Mouse (Mus musculus) CD4-positive, CD25-positive, alpha-beta regulatory T cell, adult 2 months (primary cell): ENCODE measurements around the gene Tcf19.
"Not testable (repeated sequence)": the region's sequence is repeated elsewhere in the genome, so short reads cannot be mapped to it uniquely, and the experiment has no call there.

Source experiments
- DNase-seq: peaks from one replicate; pipeline ENCODE4 v3.0.0-alpha.2; 2012; ENCODE audit warnings: low read depth, low spot score

The Tcf19 gene

DNA sequence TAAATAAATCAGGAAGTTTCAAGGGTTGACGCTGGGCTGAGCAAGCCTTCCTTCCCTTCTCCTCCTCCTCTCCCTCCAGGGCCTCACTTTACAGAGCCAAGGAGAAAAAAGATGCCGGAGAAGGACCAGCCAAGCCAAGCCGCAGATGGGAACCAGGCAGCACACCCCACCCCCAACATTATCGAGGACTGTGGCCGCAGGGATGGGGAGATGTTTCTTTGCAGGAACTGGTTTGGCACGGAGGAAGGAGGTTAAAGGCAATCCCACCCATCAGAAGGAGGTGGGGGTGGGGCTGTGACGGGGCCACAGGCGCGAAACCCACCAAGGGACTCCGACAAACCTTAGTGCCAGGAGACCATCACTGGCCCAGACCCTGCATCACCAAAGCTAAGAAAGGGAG lies 29.9 kb downstream of the Tcf19 start:
- no peak for DNase-seq

DNA sequence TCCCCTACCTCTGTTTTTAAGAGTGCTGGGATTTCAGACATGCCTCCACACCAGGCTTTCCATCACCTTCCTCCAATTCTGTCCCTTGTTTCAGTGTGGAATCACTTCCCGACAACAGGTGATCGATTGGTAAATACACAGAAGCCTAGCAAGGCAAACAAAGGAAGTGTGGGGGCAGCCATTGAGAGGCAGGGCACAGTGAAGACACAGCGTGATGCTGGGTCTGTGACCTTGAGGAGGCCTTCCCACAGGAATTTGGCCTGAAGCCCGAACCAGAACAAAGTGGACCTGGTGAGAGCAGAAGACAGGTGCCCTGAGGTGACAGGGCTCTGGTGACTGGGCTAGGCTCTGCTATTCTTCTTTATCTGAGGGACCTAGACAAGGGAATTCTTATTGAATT lies 30.9 kb downstream of the Tcf19 start:
- DNase-seq, result no peak

DNA sequence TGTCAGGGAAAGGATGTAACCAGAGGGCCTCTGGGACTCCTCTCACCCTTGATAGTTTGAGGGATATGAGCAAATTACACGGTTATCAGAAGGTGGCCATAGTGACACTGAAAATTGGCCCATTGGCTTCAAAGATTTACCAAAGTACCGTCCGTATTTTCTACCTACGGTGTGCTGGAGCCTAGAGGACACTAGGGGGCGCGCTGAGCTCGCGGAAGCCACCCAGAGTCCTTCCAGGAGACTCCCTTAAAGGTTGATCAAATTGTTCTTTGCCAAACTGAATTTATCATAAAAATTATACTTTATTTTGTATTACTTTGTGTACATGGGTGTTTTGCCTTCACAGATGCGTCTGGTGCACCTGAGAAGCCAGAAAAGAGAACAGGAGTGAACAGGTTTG lies 32.6 kb downstream of the Tcf19 start:
- DNase-seq, result peak; percentile 85

DNA sequence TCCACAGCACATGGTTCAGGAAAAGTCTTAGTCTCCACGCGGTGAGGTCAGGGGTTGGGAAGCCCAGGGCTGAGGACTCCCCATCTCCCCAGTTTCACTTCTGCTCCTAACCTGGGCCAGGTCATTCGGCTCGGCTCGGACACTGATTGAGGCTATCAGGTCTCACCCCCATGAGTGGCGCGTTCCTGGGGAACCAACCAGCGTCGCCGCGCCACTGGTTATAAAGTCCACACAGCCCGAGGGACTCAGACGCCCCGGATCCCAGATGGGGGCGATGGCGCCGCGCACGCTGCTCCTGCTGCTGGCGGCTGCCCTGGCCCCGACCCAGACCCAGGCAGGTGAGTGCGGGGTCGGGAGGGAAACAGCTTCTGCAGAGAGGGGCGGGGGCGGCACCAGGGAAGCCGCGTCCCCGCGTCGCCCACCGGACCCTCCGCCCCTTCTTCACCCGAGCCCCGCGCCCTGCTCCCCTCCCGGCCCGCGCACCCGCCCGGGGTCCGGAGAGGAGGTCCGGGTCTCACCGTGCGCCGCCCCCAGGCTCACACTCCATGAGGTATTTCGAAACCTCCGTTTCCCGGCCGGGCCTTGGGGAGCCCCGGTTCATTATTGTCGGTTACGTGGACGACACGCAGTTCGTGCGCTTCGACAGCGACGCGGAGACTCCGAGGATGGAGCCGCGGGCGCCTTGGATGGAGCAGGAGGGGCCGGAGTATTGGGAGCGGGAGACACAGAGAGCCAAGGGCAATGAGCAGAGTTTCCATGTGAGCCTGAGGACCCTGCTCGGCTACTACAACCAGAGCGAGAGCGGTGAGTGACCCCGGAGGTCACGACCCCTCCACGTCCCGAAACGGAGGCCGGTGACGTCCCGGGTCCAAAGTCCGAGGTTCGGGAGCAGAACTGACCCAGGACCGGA lies 46.5 kb downstream of the Tcf19 start, which contains the start of gene H2-Q10:
TSS of gene H2-Q10 (plus strand) at position 248 of the 910 bp plus-strand sequence.
- DNase-seq, result peak; percentile 35

DNA sequence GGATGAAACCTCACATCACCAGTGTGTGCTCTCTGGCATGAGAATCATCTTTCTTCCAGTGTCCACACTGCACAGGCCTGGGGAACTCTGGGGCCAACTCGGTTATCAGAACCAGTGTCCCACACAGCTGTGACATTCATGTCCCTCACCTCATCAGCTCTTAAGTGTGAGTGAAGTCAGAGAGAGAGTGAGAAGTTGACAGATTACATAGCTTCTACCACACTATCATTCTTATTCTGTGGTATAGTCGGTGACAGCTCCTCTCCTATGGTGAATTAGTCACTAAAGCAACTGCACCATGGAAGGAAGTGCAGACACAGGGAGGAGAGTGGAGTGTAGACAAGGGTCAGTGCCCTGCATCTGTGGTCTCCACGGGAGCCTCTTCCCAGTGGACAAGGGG lies 47.7 kb downstream of the Tcf19 start:
- not testable (repeated sequence) for DNase-seq

DNA sequence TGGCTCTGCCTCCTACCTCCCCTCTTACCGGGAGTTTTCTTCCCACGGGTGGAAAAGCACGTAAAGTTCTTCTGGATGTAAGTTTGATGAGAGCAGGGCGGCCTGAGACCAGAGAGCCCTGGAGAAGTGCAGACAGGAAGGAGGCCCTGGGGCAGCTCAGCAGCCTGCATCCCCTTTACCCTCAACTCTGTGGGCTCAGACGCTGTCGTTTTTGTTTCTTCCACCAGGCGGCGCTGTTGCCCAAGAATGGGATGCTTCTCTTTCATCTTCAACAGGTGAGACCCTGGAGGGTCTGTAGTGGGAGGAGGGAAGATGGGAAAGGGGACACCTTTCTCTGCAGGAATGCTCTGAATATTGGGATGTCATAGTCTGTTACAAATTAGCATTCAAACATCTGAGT lies 51.0 kb downstream of the Tcf19 start:
- peak; percentile 79 for DNase-seq
